Mouse (Mus musculus): ENCODE measurements around the gene Mdga1.

GRCm38 (mm10) chr17:29823439-29824207 is 146.3 kb downstream of the Mdga1 start:
- no peak for TF ChIP-seq CTCF (IDR thresholded peaks at IDR 0.05; ENCODE audit: control insufficient read depth, insufficient read depth, insufficient read length)
- no peak for TF ChIP-seq MYOG (IDR thresholded peaks at IDR 0.05; ENCODE audit: control insufficient read depth, extremely low read depth, insufficient read length)
- no peak for TF ChIP-seq USF1 (IDR thresholded peaks at IDR 0.05; ENCODE audit: low read depth)
- no peak for TF ChIP-seq CEBPB (IDR thresholded peaks at IDR 0.05; ENCODE audit: low read depth)
- no peak for TF ChIP-seq MAX (IDR thresholded peaks at IDR 0.05)
- no peak for TF ChIP-seq MYOD1 (IDR thresholded peaks at IDR 0.05; ENCODE audit: control insufficient read depth, insufficient read length, low read depth)
- no peak for TF ChIP-seq FOSL1 (IDR thresholded peaks at IDR 0.05; ENCODE audit: insufficient read depth, low read length, poor library complexity, severe bottlenecking)
